Mouse (Mus musculus): ENCODE data around the gene Gp9.

The Gp9 gene

GRCm38 (mm10) chr6:87810713-87811669 lies 33.1 kb downstream of the Gp9 start:
- DNase-seq, result peak in 1 of 2 experiments; percentile 43

DNA sequence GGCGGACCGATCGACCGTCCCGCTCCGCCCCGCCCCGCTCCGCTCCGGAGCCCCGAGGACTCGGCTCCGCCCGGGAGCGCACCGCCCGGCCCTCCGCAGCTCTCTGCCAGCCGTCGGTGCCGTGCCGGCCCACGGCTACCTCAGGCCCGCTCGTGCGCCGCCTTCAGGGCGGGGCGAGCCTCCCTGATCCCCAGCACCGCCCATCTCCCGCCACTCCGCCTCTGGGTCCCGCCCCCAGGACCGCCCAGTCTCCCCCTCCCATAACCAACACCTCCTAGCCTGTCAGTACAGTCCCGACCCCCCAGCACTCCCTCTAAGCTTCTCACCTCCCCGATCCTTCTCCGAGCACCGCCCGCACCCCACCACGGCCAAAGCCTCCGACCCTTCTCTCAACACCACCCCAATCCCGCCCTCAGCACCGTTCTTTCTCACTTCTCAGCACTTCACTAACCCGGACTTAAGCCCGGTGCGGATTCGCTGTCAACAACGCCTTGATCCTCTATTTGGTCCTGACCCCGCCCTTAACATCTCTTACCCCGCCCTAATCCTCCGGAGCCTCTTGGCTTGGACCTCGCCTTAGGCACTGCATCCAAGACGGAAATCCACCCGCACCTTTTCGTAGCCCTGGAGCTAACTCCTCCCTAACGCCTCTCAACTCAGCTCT lies 33.9 kb downstream of the Gp9 start, which contains the start of gene Rab43:
Gene Rab43 (minus strand): TSS at position 490 of the 664 bp plus-strand sequence.
- peak; percentile 93 to 95 for DNase-seq

GRCm38 (mm10) chr6:87812656-87813055 lies 34.8 kb downstream of the Gp9 start:
- no peak for DNase-seq

GRCm38 (mm10) chr6:87814486-87814885 lies 36.6 kb downstream of the Gp9 start:
- DNase-seq, result no peak

DNA sequence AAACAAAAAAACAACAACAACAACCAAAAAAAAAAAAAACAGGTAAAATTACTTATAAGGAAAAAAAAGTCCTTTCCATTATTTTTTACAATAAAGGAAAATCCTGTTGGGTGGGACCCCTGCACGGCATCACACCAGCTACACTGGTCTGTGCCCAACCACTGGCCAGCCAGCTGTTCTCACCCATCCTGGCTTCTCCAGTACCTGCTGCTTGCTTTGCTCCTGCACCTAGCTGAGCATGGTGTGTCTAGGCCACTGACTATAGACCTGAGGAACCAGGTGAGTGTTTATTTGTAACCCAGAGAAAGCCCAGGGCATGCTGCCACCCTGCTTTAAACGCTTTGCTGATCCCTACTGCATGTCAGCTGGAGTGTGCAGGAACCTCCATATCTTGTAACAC lies 42.5 kb downstream of the Gp9 start:
- no peak for DNase-seq
